Mouse (Mus musculus): ENCODE data around the gene Mical2. TPM values are rescaled to one million over a fixed set of nuclear protein-coding genes. Genes with fewer than 3 reads are reported as not detected.

Gene Mical2
- 1.4 TPM for polyA plus RNA-seq (2017; shearing (Covaris generic))

GRCm38 (mm10) chr7:112225615-112226262, at the start of gene Mical2:
Gene Mical2, plus strand, starts transcription at chr7:112225856.

GRCm38 (mm10) chr7:112427357-112428157, 201.9 kb downstream of the Mical2 start, which contains the start of gene Parva:
Gene Parva, plus strand, starts transcription at chr7:112427505.

Other genes with a start within 250 kb of the Mical2 start
- gene Usp47, start 202.4 kb upstream of the Mical2 start, polyA plus RNA-seq (2017; shearing (Covaris generic)): 68.2 TPM
- gene Dkk3, start 66.8 kb upstream of the Mical2 start, polyA plus RNA-seq (2017; shearing (Covaris generic)): 1.4 TPM
- not detected for gene Parva, start 201.6 kb downstream of the Mical2 start, polyA plus RNA-seq (2017; shearing (Covaris generic))

All from CD4-positive, CD25-positive, alpha-beta regulatory T cell (primary cell).